Mouse (Mus musculus) spleen, embryonic (tissue): ENCODE data around the gene Clec2e.

Source experiments
- CTCF ChIA-PET: fragments of 350-600 bp; sonication (Branson Sonifier 250); formaldehyde crosslinking; loops from one replicate; lab custom pipeline; 2022; lab: Charles Lee

Gene Clec2e

DNA sequence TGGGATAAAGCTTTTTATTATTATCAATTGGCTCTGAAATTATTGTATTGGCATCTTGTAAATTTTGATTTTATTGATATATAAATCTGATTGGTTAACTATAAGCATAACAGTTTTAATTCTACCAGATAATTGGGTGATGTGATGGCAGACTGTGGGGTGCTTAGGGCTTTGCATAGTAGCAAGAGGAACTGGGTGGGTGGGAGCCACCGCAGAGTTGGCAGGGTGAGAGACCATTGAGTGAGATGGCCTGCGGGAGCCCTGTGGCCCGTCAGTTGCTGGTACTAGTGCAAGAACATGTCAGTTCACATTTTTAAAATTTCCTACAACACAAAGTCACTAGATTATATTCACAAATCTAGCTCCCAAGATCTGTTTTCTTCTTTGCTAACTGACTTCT, 34.9 kb downstream of the Clec2e start:
- CTCF ChIA-PET, result interaction anchor here (0.9 kb wide), 1 partner anchor 72 kb away, joined by 3 read pairs; no protein-coding TSS in a partner anchor

DNA sequence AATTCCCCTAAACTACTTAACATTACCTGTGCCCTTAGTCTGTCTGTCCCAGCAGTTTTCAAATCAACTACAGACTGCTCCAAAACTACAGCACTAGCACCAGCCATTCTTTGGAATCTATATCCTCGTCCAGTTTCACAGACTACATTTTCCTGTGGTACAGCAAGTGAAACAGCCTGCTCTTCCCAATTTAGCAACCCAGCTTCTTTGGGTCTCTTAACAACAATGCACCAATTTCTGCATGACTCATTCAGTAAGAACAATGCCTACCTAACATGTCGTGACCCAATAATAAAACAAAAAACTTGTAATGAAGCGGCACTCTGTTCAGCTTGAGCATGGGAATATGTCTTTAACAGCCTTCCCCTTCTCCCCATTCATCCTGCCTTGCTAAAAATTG, 35.3 kb downstream of the Clec2e start:
- CTCF ChIA-PET, result interaction anchor here (0.9 kb wide), 1 partner anchor 72 kb away, joined by 3 read pairs; no protein-coding TSS in a partner anchor

DNA sequence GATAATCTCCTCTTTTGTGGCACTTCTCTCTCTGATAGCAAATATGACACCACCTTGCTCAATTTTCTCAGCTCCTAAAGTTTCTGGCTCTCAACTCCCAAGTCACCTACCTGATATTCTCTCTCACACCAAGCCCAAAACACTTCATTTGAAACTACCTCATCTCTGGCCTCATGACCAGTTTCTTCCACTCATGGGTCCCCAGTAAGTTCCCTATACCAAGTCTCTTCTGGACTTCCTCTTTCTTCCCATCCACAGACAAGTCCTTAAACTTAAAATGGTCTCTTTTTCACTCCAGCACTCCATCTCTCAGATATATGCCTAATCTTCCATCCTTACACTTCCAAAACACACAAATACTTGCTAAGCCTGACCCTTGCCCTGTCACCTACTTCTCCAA, 42.7 kb downstream of the Clec2e start:
- CTCF ChIA-PET, result interaction anchor here (1.3 kb wide), 1 partner anchor 208 kb away, joined by 3 read pairs; no protein-coding TSS in a partner anchor

DNA sequence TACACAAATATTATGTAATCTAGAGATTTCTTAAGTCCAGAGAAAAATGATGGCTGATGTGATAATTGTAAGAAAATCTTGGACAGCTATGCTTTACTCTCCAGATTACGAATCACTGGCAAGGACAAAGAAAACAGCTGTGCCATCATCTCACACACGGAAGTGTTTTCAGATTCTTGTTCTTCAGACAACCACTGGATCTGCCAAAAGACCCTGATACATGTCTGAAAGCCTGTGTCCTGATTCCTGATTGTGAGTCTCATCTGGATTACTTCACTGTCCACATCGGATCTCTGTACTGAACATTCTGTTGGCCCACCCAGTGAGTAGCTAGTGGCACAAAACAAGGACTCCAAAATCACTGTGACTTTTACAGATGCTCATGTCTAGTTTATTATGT, 44.5 kb downstream of the Clec2e start:
- CTCF ChIA-PET, result no interaction called here

DNA sequence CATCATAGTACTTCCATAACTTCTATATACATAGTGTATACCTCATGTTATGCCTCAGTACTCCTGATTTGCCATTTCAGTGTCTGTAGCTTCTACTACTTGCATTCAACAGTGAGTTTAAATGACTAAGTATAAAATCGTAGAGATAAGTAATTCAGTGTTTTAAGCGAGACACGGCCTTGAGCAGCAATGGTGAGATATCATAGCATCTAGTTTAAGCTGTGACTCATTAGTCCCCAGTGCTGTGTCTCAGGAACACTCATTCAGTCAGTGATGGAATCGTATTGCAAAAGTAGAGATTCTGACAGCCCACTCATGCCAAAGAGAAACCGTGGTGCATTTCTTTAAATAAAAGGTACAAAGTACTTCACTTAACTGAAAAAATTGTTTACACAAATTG, 49.0 kb downstream of the Clec2e start:
- CTCF ChIA-PET, result no interaction called here

DNA sequence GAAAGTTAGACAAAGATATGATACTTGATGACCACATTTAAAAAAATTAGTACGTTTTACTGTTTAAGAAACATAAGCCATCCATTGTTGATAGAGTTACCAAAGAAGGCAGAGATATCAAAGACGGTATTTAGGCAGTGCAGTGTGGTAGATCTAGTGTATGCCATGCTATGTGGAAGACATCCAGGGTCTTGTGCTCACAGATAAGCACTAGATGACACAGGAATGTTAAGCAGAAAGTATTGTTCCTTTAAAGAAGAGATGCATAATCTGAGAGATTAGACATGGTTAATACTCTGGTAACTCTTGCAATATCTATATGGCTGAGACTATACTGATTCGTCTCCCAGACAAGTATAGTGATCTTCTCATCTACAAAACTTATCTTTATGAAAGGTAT, 49.6 kb downstream of the Clec2e start:
- CTCF ChIA-PET, result interaction anchor here (0.6 kb wide), 1 partner anchor 83 kb away, joined by 4 read pairs; no protein-coding TSS in a partner anchor

DNA sequence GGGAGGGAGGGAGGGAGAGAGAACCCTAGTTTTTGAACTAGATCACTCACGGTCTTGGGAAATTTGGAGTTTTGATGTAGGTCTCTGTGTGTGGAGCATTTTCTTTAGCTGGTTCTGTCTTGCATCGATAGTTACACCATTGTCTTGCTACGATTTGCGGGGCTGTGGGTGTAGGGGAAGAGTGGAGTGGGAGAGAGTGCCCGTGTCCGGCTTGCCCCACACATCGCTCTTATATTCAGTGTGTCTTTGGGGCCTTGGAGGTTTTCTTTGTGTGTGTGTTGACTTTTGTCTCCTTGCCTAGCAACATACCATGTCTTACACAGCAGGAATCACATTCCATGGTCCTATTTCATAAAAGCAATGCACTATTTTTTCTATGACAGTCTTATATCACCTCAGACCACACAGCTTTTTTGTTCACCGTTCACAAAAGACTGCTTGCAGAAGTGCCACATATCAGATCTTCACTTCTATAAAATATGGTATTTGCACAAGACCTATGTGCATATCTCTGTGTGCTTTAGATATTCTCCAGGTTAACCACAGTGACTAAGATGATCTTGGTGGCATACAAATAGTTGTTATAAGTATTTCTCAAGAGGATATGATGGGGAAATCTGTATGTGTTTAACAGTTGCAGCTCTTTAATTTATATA, 51.0 kb downstream of the Clec2e start:
- CTCF ChIA-PET, result interaction anchor here (0.6 to 1.6 kb wide), 5 partner anchors 13 to 333 kb away, joined by 3 to 8 read pairs (median 5); no protein-coding TSS in a partner anchor

DNA sequence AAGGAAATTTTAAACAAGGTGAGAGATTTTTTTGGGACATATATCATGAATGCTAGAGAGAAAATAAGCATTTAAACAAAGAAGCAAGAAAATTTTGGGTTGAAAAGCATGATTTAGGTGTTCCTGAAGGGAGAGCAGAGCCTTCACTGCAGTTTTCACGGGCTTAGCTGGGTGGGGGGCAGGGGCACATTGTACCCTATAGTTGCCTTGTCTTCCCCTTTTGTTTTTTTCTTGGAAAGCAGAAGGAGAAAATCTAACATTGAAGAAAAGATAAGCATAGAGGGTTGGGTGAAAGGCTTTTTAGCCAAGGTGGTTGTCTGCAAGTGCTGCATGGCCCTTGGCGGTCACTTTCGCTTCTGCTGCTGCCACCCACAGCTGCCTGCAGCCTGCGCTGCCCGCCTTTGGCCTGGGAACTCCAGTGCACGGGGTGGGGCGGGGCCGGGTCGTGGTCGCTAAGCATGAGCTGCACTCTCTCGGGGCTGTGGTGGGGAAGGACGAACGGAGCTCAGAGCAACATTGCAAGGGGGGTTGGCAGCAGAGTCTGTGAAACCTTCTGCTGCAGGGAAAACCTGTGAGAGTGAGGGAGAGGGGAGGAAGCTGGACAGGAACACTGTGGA, 51.7 kb downstream of the Clec2e start:
- CTCF ChIA-PET, result interaction anchor here (1.6 kb wide), 1 partner anchor 12 kb away, joined by 8 read pairs; no protein-coding TSS in a partner anchor

DNA sequence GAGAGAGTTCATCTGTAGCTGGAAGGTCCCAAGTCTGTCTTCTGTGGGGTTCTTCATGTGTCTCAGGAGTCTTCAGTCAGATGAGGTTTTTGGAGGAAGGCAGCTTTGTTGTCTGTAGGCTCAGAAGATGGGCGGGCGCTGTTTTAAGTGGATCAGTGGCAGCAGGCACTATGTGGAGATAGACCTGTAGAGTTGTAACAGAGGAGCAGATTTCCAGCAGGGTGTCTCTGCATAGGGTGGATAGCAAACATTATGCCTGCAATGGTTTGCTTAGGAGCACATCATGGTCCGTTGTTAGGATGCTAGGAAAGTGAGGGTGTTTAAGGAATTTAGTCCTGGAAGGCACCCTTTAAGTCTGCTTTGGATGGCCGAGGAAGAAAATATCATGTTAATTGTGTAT, 52.3 kb downstream of the Clec2e start:
- CTCF ChIA-PET, result no interaction called here

DNA sequence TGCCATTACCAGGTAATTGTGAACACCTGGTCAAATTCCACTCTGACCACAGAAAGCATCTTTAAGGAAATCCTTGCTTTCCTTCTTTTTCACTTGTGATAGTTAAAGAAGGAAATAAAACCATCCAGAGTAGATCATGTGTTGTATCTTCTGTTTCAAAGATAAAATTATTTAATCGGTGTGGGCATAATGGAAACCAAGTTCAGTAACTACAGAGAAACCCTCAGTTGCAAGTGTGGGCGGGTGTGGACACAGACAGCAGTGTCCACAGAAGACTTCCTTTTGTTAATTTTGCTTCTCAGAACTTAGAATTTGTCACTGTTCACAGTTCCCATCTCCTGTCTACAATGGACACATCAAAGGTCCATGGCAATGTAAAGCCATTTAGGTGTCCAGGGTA, 55.1 kb downstream of the Clec2e start, which contains the start of gene Klrb1f:
Klrb1f (plus strand) TSS at position 301 of the 400 bp plus-strand sequence.
- CTCF ChIA-PET, result no interaction called here

DNA sequence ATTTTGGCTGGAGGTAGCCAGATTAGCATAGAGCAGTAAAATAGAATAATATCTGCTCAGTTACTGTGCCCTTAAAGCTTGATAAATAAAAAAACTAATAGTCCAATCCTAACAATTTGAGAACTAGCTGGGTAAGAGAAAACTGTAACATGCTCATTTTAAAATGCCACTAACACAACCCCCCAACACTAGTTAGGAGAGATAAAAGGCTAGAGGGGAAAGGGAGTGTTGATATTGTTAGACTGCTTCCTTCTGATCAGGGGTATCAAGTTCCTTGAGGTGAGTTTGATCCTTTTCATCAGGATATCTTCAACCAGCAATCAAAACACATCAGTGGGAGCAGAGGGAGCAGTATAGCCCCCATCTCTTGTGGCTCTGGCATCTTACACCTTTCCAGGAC, 58.2 kb downstream of the Clec2e start:
- CTCF ChIA-PET, result no interaction called here
